Mouse (Mus musculus) left cerebral cortex, adult 9 months (tissue): ENCODE data around the gene Exosc7.
A peak's percentile ranks its signal among the peaks of the same experiment; 100 is the strongest.

ENCODE experiments used
- DNase-seq, 2 experiments: peaks; one replicate each; pipeline ENCODE4 v3.0.0; 2022; ENCODE audit warnings: low spot score in 2 of 2

Exosc7 gene

GRCm38 (mm10) chr9:123138891-123139474, 26.0 kb downstream of the Exosc7 start:
- DNase-seq, result no peak

GRCm38 (mm10) chr9:123139887-123140614, 27.0 kb downstream of the Exosc7 start:
- no peak for DNase-seq

GRCm38 (mm10) chr9:123148430-123148829, 35.4 kb downstream of the Exosc7 start:
- no peak for DNase-seq

- DNase-seq, result peak in 1 of 2 experiments; percentile 17
Measured at GRCm38 (mm10) chr9:123150241-123151020, 37.4 kb downstream of the Exosc7 start, which contains the start of gene Clec3b. Gene Clec3b, plus strand, starts transcription at chr9:123150946.

GRCm38 (mm10) chr9:123151561-123151960, 38.5 kb downstream of the Exosc7 start:
- DNase-seq, result no peak

- no peak for DNase-seq
Measured at GRCm38 (mm10) chr9:123152026-123152425, 39.0 kb downstream of the Exosc7 start.

GRCm38 (mm10) chr9:123153121-123153520, 40.1 kb downstream of the Exosc7 start:
- no peak for DNase-seq

- no peak for DNase-seq
Measured at GRCm38 (mm10) chr9:123156910-123157361, 43.9 kb downstream of the Exosc7 start.

- DNase-seq, result no peak
Measured at GRCm38 (mm10) chr9:123157699-123158098, 44.7 kb downstream of the Exosc7 start.

GRCm38 (mm10) chr9:123158125-123158836, 45.3 kb downstream of the Exosc7 start:
- DNase-seq, result peak in 1 of 2 experiments; percentile 47

- peak in 1 of 2 experiments; percentile 81 for DNase-seq
Measured at GRCm38 (mm10) chr9:123159330-123159729, 46.3 kb downstream of the Exosc7 start.

GRCm38 (mm10) chr9:123161792-123162191, 48.8 kb downstream of the Exosc7 start:
- DNase-seq, result no peak

- no peak for DNase-seq
Measured at GRCm38 (mm10) chr9:123162985-123163694, 50.1 kb downstream of the Exosc7 start.

GRCm38 (mm10) chr9:123165781-123166443, 52.9 kb downstream of the Exosc7 start:
- no peak for DNase-seq

GRCm38 (mm10) chr9:123173760-123174159, 60.7 kb downstream of the Exosc7 start:
- no peak for DNase-seq

GRCm38 (mm10) chr9:123174356-123174755, 61.3 kb downstream of the Exosc7 start:
- no peak for DNase-seq

GRCm38 (mm10) chr9:123177380-123178048, 64.5 kb downstream of the Exosc7 start:
- no peak for DNase-seq

GRCm38 (mm10) chr9:123180003-123180402, 67.0 kb downstream of the Exosc7 start:
- DNase-seq, result no peak

- DNase-seq, result no peak
Measured at GRCm38 (mm10) chr9:123183226-123183625, 70.2 kb downstream of the Exosc7 start.

GRCm38 (mm10) chr9:123185546-123185945, 72.5 kb downstream of the Exosc7 start:
- DNase-seq, result no peak
